ENCODE assay signal across 8 mouse cellular contexts in the genomic region with DNA sequence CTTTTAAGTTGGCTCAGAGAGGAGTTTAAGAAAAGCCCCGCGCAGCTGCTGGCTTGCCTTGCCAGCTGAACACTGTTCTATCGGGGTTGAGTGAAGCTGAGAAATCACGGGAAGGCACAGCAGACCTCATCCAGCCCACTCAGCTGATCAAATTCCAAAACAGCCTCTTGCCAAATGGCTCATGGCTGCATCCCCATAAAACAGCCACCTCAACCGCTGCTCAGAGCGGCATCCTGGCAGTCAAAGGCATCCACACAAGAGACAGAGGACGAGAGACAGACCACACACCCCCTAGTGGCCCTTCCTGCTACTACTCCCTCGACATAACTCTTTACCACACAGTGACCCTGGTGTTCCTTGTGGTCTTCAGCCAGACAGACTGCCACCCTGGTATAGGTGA. TPM values are rescaled to one million over a fixed set of nuclear protein-coding genes. Genes with fewer than 3 reads are reported as not detected.
DNase-seq lines count a peak whose midpoint lies in the region; ATAC-seq lines count a peak whose summit lies in the region.

No protein-coding gene starts in this region.

- H3K9me3 ChIP-seq in neural tube, embryonic 11.5 days (ENCODE audit: control insufficient read depth, low read length), result no peaks in the 10 kb centered on the region

- no peak for ATAC-seq in neural tube, embryonic 11.5 days (ENCODE audit: insufficient read depth, low FRiP score, low TSS enrichment)

- no peaks in the 10 kb centered on the region for H3K4me1 ChIP-seq in neural tube, embryonic 11.5 days (ENCODE audit: control insufficient read depth, insufficient read depth, low read length)

- 34% methylated on average over 8 of the region's 8 CpGs for WGBS in neural tube, embryonic 11.5 days

- DNase-seq in adrenal gland, postnatal 25 days, result peak; percentile 9
- DNase-seq in adrenal gland, adult 2 months, result no peak
- peak; percentile 14 for DNase-seq in ovary, postnatal 36 days (ENCODE audit: low spot score)
- DNase-seq in ovary, adult 18-20 months (ENCODE audit: low spot score), result no peak
- peak; percentile 56 to 81 for DNase-seq in frontal cortex, postnatal 36 days (ENCODE audit: low spot score in 2 of 2)
- DNase-seq in left cerebral cortex, postnatal 10 days (ENCODE audit: extremely low spot score in 1 of 2, low spot score in 2 of 2), result peak; percentile 53 to 55
- peak; percentile 38 for DNase-seq in neural tube, embryonic 11.5 days (ENCODE audit: low spot score)
- no peak for DNase-seq in yolk sac, embryonic 10.5 days (ENCODE audit: low spot score)

- intact Hi-C loops in left cerebral cortex, postnatal 10 days (cut with DNase I), result no loop called here

- H3K4me2 ChIP-seq in neural tube, embryonic 11.5 days (ENCODE audit: low read depth), result no peak overlapping the region

- no peaks in the 10 kb centered on the region for H3K27me3 ChIP-seq in neural tube, embryonic 11.5 days (ENCODE audit: control insufficient read depth, insufficient read depth, low read length)

- H3K27ac ChIP-seq in neural tube, embryonic 11.5 days (ENCODE audit: low read depth, low read length), result no peak overlapping the region

- no peaks in the 10 kb centered on the region for H3K36me3 ChIP-seq in neural tube, embryonic 11.5 days (ENCODE audit: control insufficient read depth, insufficient read depth, low read length)

- no peak overlapping the region for H3K9ac ChIP-seq in neural tube, embryonic 11.5 days (ENCODE audit: low read length)

- H3K4me3 ChIP-seq in neural tube, embryonic 11.5 days (ENCODE audit: low read depth, low read length), result no peak overlapping the region

RNA-seq across cellular contexts. Expression of gene Bace2, which starts 30.6 kb away (rescaled TPM):
- 7.5 and 14.7 TPM in 2 replicates for total RNA-seq in adrenal gland, postnatal 25 days (2021)
- total RNA-seq in adrenal gland, adult 2 months (2021), result 10 to 100 TPM; 13.4 to 26.0 TPM
- polyA plus RNA-seq in adrenal gland, adult 2 months (2012; rRNA removed), result 3.5 and 4.6 TPM in 2 replicates
- 10 to 100 TPM; 10.3 to 12.7 TPM for total RNA-seq in left cerebral cortex, postnatal 10 days (2021)
- 3.0 and 4.8 TPM in 2 replicates for polyA plus RNA-seq in neural tube, embryonic 11.5 days (2014; fragmentation: Nextera tagmentation; extraction: Ambion mirVana)

Comparison
In these comparisons a context has a peak if more than half of its experiments do, and no peak if none do; other contexts are left out.
1. DNase-seq: peak in adrenal gland, postnatal 25 days (single experiment), ovary, postnatal 36 days (single experiment), frontal cortex, postnatal 36 days (2 of 2), left cerebral cortex, postnatal 10 days (2 of 2) and neural tube, embryonic 11.5 days (single experiment); none in adrenal gland, adult 2 months (single experiment), ovary, adult 18-20 months (single experiment) and yolk sac, embryonic 10.5 days (single experiment).